Mouse (Mus musculus) liver, postnatal 0 days (tissue): Measurements from ENCODE around the gene Tex101. TPM values are rescaled to one million over a fixed set of nuclear protein-coding genes. Genes with fewer than 3 reads are reported as not detected.
"Not testable (repeated sequence)": the region's sequence is repeated elsewhere in the genome, so short reads cannot be mapped to it uniquely, and the experiment has no call there.

Source experiments
- ATAC-seq: fragments of 200-750 bp; cut with Nextera tagmentation; 2 replicates; pipeline ENCODE4 v1.8.0; 2017; ENCODE audit warnings: mild to moderate bottlenecking, moderate library complexity
- DNase-seq: peaks from one replicate; pipeline ENCODE4 v3.0.0-alpha.2; 2016
- H3K27ac ChIP-seq: fragments of 300-500 bp; sonication (generic); 2 replicates; pipeline ENCODE4 v1.5.1; 2014; ENCODE audit warnings: antibody characterized with exemption, moderate library complexity, mild to moderate bottlenecking, low read depth
- H3K27me3 ChIP-seq: fragments of 300-500 bp; sonication (generic); 2 replicates; pipeline ENCODE4 v1.6.1; 2014; ENCODE audit warnings: low read length, control low read depth, mixed read lengths; ENCODE audit not compliant: insufficient read depth
- H3K36me3 ChIP-seq: fragments of 300-500 bp; sonication (generic); replicated peaks from 2 replicates; pipeline ENCODE4 v1.6.1; 2014; ENCODE audit warnings: mild to moderate bottlenecking, control low read depth, low read length, moderate library complexity, mixed read lengths; ENCODE audit not compliant: insufficient read depth
- H3K4me1 ChIP-seq: fragments of 300-500 bp; sonication (generic); 2 replicates; pipeline ENCODE4 v1.6.1; 2014; ENCODE audit warnings: antibody characterized with exemption, mild to moderate bottlenecking, control low read depth; ENCODE audit not compliant: insufficient read depth
- H3K4me2 ChIP-seq: fragments of 300-500 bp; sonication (generic); 2 replicates; pipeline ENCODE4 v1.6.1; 2014; ENCODE audit warnings: low read depth, mild to moderate bottlenecking, low read length, moderate library complexity, mixed read lengths
- H3K4me3 ChIP-seq: fragments of 300-500 bp; sonication (generic); 2 replicates; pipeline ENCODE4 v1.5.1; 2014; ENCODE audit warnings: low read depth, low read length
- H3K9ac ChIP-seq: fragments of 300-500 bp; sonication (generic); replicated peaks from 2 replicates; pipeline ENCODE4 v1.6.1; 2014; ENCODE audit warnings: mild to moderate bottlenecking, moderate library complexity
- H3K9me3 ChIP-seq: fragments of 300-500 bp; sonication (generic); 2 replicates; pipeline ENCODE4 v1.6.1; 2016; ENCODE audit warnings: mild to moderate bottlenecking, control low read depth, low read length, mixed read lengths
- CTCF ChIP-seq: sonication (generic); IDR thresholded peaks from 2 replicates; pipeline ENCODE4 v1.5.1; 2016; ENCODE audit warnings: antibody characterized with exemption, low read depth
- EP300 ChIP-seq: IDR thresholded peaks from 2 replicates; pipeline ENCODE4 v1.6.1; 2016; ENCODE audit warnings: antibody characterized with exemption, low read depth, mild to moderate bottlenecking
- WGBS: fragments of 180-500 bp; shearing (Covaris S2); extraction: QIAGEN DNeasy Blood & Tissue Kit; methylation state at CpG from one replicate; pipeline ENCODE4 v1.1.7; 2014; ENCODE audit not compliant: insufficient replicate concordance; 5-methylcytosine and 5-hydroxymethylcytosine counted together
- polyA plus RNA-seq: library from polyadenylated mRNA; unstranded; fragments of >200 nt; fragmentation: Nextera tagmentation; extraction: Ambion mirVana; gene quantifications from 2 replicates; pipeline ENCODE4 v1.2.1, GENCODE M21; 2015

The Tex101 gene
- polyA plus RNA-seq, 1 experiment from 2014 or later, result not detected

- Histone ChIP-seq H3K9ac (peak overlapping the region; percentile 37; the same call in 1 of the 2 replicates), H3K4me2 (peak overlapping the region; percentile 67), H3K4me1 (peaks cover 6% of the 10 kb centered on the region), H3K4me3 (peak overlapping the region; percentile 25), H3K9me3 (no peaks in the 10 kb centered on the region), H3K36me3 (0 out of 2 replicates have a peak, but pooled peaks cover 15% of the 10 kb centered on the region), H3K27me3 (no peaks in the 10 kb centered on the region), H3K27ac (no peak overlapping the region)
- 11% methylated on average over 32 of the region's 33 CpGs for WGBS
- TF ChIP-seq CTCF (no peak), EP300 (no peak)
- DNase-seq (peak; percentile 88), ATAC-seq (peak; percentile 82)
Observed at GRCm38 (mm10) chr7:24628685-24629610, 47.5 kb downstream of the Tex101 start.

- TF ChIP-seq EP300 (no peak), CTCF (peak; percentile 28; the same call in 1 of the 2 replicates)
- Histone ChIP-seq H3K9ac (no peak overlapping the region), H3K36me3 (peaks cover 35% of the 10 kb centered on the region), H3K27me3 (no peaks in the 10 kb centered on the region), H3K4me3 (no peak overlapping the region), H3K9me3 (peaks cover 4% of the 10 kb centered on the region; the same call in 1 of the 2 replicates), H3K4me1 (no peaks in the 10 kb centered on the region), H3K4me2 (no peak overlapping the region), H3K27ac (no peak overlapping the region)
- ATAC-seq, result no peak
- no peak for DNase-seq
- 85% methylated on average over 6 of the region's 6 CpGs for WGBS
Observed at GRCm38 (mm10) chr7:24622967-24623366, 53.5 kb downstream of the Tex101 start.

GRCm38 (mm10) chr7:24621193-24621592 is 55.3 kb downstream of the Tex101 start:
- no peak for ATAC-seq

GRCm38 (mm10) chr7:24619671-24620397 is 56.6 kb downstream of the Tex101 start:
- Histone ChIP-seq H3K36me3 (peaks cover 33% of the 10 kb centered on the region), H3K27ac (no peak overlapping the region), H3K9me3 (peaks cover 4% of the 10 kb centered on the region; the same call in 1 of the 2 replicates), H3K9ac (no peak overlapping the region), H3K4me2 (no peak overlapping the region), H3K27me3 (no peaks in the 10 kb centered on the region), H3K4me1 (no peaks in the 10 kb centered on the region; the same call in 1 of the 2 replicates), H3K4me3 (no peak overlapping the region)
- DNase-seq, result no peak
- ATAC-seq, result no peak
- WGBS, result 81% methylated on average over 13 of the region's 13 CpGs
- TF ChIP-seq EP300 (no peak), CTCF (0 out of 2 replicates have a peak, but pooled peaks have one; percentile 6)

More at GRCm38 (mm10) chr7:24621193-24621592, 55.3 kb downstream of the Tex101 start:
- DNase-seq, result no peak
- no peak overlapping the region for H3K4me2 ChIP-seq
- H3K9ac ChIP-seq, result no peak overlapping the region
- no peaks in the 10 kb centered on the region; the same call in 1 of the 2 replicates for H3K4me1 ChIP-seq
- H3K9me3 ChIP-seq, result peaks cover 4% of the 10 kb centered on the region; the same call in 1 of the 2 replicates
- no peaks in the 10 kb centered on the region for H3K27me3 ChIP-seq
- no peak overlapping the region for H3K27ac ChIP-seq
- H3K4me3 ChIP-seq, result no peak overlapping the region
- TF ChIP-seq EP300, result no peak
- TF ChIP-seq CTCF, result peak; percentile 57
- peaks cover 37% of the 10 kb centered on the region for H3K36me3 ChIP-seq
- WGBS, result 93% methylated on average over 3 of the region's 3 CpGs

- not testable (repeated sequence) for DNase-seq, H3K9ac ChIP-seq, H3K27me3 ChIP-seq, H3K9me3 ChIP-seq, ATAC-seq, H3K4me1 ChIP-seq, H3K4me3 ChIP-seq, H3K27ac ChIP-seq, H3K4me2 ChIP-seq
- H3K36me3 ChIP-seq, result peaks cover 26% of the 10 kb centered on the region
- 81% methylated on average over 8 of the region's 8 CpGs for WGBS
Observed at GRCm38 (mm10) chr7:24618374-24618773, 58.1 kb downstream of the Tex101 start.

Other genes with a start within 250 kb of the Tex101 start
- 0.18 and 0.28 TPM in 2 replicates for gene Irgc1, start 224.4 kb downstream of the Tex101 start, polyA plus RNA-seq
- gene Plaur, start 214.2 kb downstream of the Tex101 start, polyA plus RNA-seq, result 9.3 and 10.8 TPM in 2 replicates
- 0.17 and 0.46 TPM in 2 replicates for gene Cadm4, start 194.7 kb downstream of the Tex101 start, polyA plus RNA-seq
- gene Zfp428, start 169.7 kb downstream of the Tex101 start, polyA plus RNA-seq, result 3.3 and 4.1 TPM in 2 replicates
- not detected in 2 replicates for gene AC161166.1, start 164.2 kb downstream of the Tex101 start, polyA plus RNA-seq
- gene Irgq, start 146.0 kb downstream of the Tex101 start, polyA plus RNA-seq, result 1.3 and 1.6 TPM in 2 replicates
- 0.13 TPM in 1 of 2 replicates, not detected in the other for gene Pinlyp, start 130.6 kb downstream of the Tex101 start, polyA plus RNA-seq
- gene Xrcc1, start 130.4 kb downstream of the Tex101 start, polyA plus RNA-seq, result 17.9 and 18.0 TPM in 2 replicates
- gene Ethe1, start 89.1 kb downstream of the Tex101 start, polyA plus RNA-seq, result 39.7 and 40.9 TPM in 2 replicates
- gene Zfp575, start 89.0 kb downstream of the Tex101 start, polyA plus RNA-seq, result 0.13 and 0.15 TPM in 2 replicates
- 0.12 and 0.25 TPM in 2 replicates for gene Phldb3, start 65.9 kb downstream of the Tex101 start, polyA plus RNA-seq
- gene Lypd3, start 40.1 kb downstream of the Tex101 start, polyA plus RNA-seq, result not detected in 2 replicates
- not detected in 2 replicates for gene BC049730, start 32.6 kb upstream of the Tex101 start, polyA plus RNA-seq
- gene Gm4763, start 50.2 kb upstream of the Tex101 start, polyA plus RNA-seq, result not detected in 2 replicates
- 18.9 and 20.5 TPM in 2 replicates for gene Cd177, start 83.6 kb upstream of the Tex101 start, polyA plus RNA-seq
- 5.0 and 5.3 TPM in 2 replicates for gene Ceacam10, start 100.5 kb upstream of the Tex101 start, polyA plus RNA-seq
- 1.6 and 2.7 TPM in 2 replicates for gene Gm9844, start 185.5 kb upstream of the Tex101 start, polyA plus RNA-seq
- not detected in 2 replicates for gene Lypd4, start 193.3 kb upstream of the Tex101 start, polyA plus RNA-seq
- gene Dmrtc2, start 193.4 kb upstream of the Tex101 start, polyA plus RNA-seq, result not detected in 2 replicates
- gene Rps19, start 207.7 kb upstream of the Tex101 start, polyA plus RNA-seq, result 1,140 and 1,164 TPM in 2 replicates
- gene Cd79a, start 220.7 kb upstream of the Tex101 start, polyA plus RNA-seq, result 32.0 and 34.0 TPM in 2 replicates
- gene Arhgef1, start 226.2 kb upstream of the Tex101 start, polyA plus RNA-seq, result 30.2 and 30.4 TPM in 2 replicates